Mouse (Mus musculus) limb, embryonic 11.5 days (tissue): ENCODE measurements around the gene Gimap4. TPM values are rescaled to one million over a fixed set of nuclear protein-coding genes. Genes with fewer than 3 reads are reported as not detected.

ENCODE experiments used
- ATAC-seq: fragments of 200-750 bp; cut with Nextera tagmentation; 2 replicates; pipeline ENCODE4 v1.8.0; 2017; ENCODE audit warnings: low read depth; ENCODE audit not compliant: insufficient number of reproducible peaks, low FRiP score, low TSS enrichment
- DNase-seq: peaks from one replicate; pipeline ENCODE4 v3.0.0-alpha.2; 2015; ENCODE audit warnings: low spot score
- H3K27ac ChIP-seq: fragments of 300-500 bp; sonication (generic); replicated peaks from 2 replicates; pipeline ENCODE4 v1.5.1; 2014; ENCODE audit warnings: low read depth, mild to moderate bottlenecking, low read length
- H3K27me3 ChIP-seq: fragments of 300-500 bp; sonication (generic); 2 replicates; pipeline ENCODE4 v1.6.1; 2014; ENCODE audit warnings: mild to moderate bottlenecking, low read length, mixed read lengths; ENCODE audit not compliant: control insufficient read depth, insufficient read depth
- H3K36me3 ChIP-seq: fragments of 300-500 bp; sonication (generic); 2 replicates; pipeline ENCODE4 v1.6.1; 2014; ENCODE audit warnings: mild to moderate bottlenecking, low read length, moderate library complexity, mixed read lengths; ENCODE audit not compliant: control insufficient read depth, insufficient read depth
- H3K4me1 ChIP-seq: fragments of 300-500 bp; sonication (generic); 2 replicates; pipeline ENCODE4 v1.6.1; 2014; ENCODE audit warnings: low read length, mixed read lengths; ENCODE audit not compliant: control insufficient read depth, insufficient read depth
- H3K4me2 ChIP-seq: fragments of 300-500 bp; sonication (generic); 2 replicates; pipeline ENCODE4 v1.6.1; 2014; ENCODE audit warnings: low read depth, mild to moderate bottlenecking, moderate library complexity; ENCODE audit not compliant: severe bottlenecking
- H3K4me3 ChIP-seq: fragments of 300-500 bp; sonication (generic); 2 replicates; pipeline ENCODE4 v1.5.1; 2014; ENCODE audit warnings: low read depth, low read length
- H3K9ac ChIP-seq: fragments of 300-500 bp; sonication (generic); 2 replicates; pipeline ENCODE4 v1.6.1; 2014; ENCODE audit warnings: mild to moderate bottlenecking, low read length
- H3K9me3 ChIP-seq: fragments of 300-500 bp; sonication (generic); 2 replicates; pipeline ENCODE4 v1.6.1; 2016; ENCODE audit warnings: low read length; ENCODE audit not compliant: control insufficient read depth
- WGBS: fragments of 180-500 bp; shearing (Covaris S2); extraction: QIAGEN DNeasy Blood & Tissue Kit; methylation state at CpG from one replicate; pipeline ENCODE4 v1.1.7; 2014; 5-methylcytosine and 5-hydroxymethylcytosine counted together
- polyA plus RNA-seq: library from polyadenylated mRNA; unstranded; fragments of >200 nt; fragmentation: Nextera tagmentation; extraction: Ambion mirVana; gene quantifications from 2 replicates; pipeline ENCODE4 v1.2.1, GENCODE M21; 2014

Gimap4 gene
- 10.8 and 12.3 TPM in 2 replicates for polyA plus RNA-seq

DNA sequence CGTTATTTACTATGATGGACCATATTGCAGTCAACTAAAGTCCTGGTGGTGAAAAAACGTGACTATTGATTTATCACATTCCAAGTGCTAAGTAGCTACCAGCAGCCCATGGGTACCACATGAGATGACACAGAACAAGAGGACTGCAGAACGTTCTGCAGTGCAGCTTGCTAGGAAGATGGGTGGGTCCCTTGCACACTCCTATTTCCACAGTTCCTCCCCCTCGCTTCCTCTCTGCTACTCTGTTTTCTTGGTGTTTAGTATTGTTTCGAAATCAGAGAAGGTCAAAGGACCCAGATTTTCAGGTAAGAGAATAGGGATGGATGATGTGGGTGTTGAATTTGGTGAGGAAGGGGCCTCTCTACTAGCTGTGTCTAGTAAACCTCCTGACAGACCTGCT, at the start of gene Gimap4:
Gene Gimap4, plus strand, starts transcription at position 231 of the 400 bp plus-strand sequence.
- no peaks in the 10 kb centered on the region for H3K4me1 ChIP-seq
- no peaks in the 10 kb centered on the region for H3K27me3 ChIP-seq
- no peak within 1 kb of the TSS for H3K27ac ChIP-seq
- 78% methylated on average over 5 of the region's 5 CpGs for WGBS
- H3K9me3 ChIP-seq, result no peaks in the 10 kb centered on the region
- DNase-seq (no peak), ATAC-seq (no peak)
- no peaks in the 10 kb centered on the region for H3K36me3 ChIP-seq
- H3K4me2 ChIP-seq, result no peak within 1 kb of the TSS
- no peak within 1 kb of the TSS for H3K9ac ChIP-seq
- H3K4me3 ChIP-seq, result no peak within 1 kb of the TSS

- Histone ChIP-seq H3K4me3 (no peak overlapping the region), H3K4me2 (no peak overlapping the region), H3K4me1 (no peaks in the 10 kb centered on the region), H3K27ac (no peak overlapping the region), H3K36me3 (no peaks in the 10 kb centered on the region), H3K9me3 (no peaks in the 10 kb centered on the region), H3K27me3 (peaks cover under 1% of the 10 kb centered on the region; the same call in 1 of the 2 replicates), H3K9ac (no peak overlapping the region)
- ATAC-seq, result no peak
- DNase-seq, result no peak
- 80% methylated on average over 2 of the region's 2 CpGs for WGBS
Observed at GRCm38 (mm10) chr6:48635105-48635504, 49.2 kb upstream of the Gimap4 start.

GRCm38 (mm10) chr6:48636515-48636914, 47.8 kb upstream of the Gimap4 start:
- WGBS, result 61% methylated on average over 6 of the region's 6 CpGs
- Histone ChIP-seq H3K4me2 (no peak overlapping the region), H3K4me3 (no peak overlapping the region), H3K9me3 (no peaks in the 10 kb centered on the region), H3K9ac (no peak overlapping the region), H3K4me1 (no peaks in the 10 kb centered on the region), H3K27me3 (no peaks in the 10 kb centered on the region), H3K36me3 (no peaks in the 10 kb centered on the region), H3K27ac (no peak overlapping the region)
- no peak for ATAC-seq
- no peak for DNase-seq

GRCm38 (mm10) chr6:48637811-48638500, 46.4 kb upstream of the Gimap4 start:
- H3K9me3 ChIP-seq, result no peaks in the 10 kb centered on the region
- H3K36me3 ChIP-seq, result no peaks in the 10 kb centered on the region
- DNase-seq (no peak), ATAC-seq (no peak)
- no peak overlapping the region for H3K9ac ChIP-seq
- H3K27me3 ChIP-seq, result no peaks in the 10 kb centered on the region
- no peak overlapping the region for H3K4me2 ChIP-seq
- H3K4me3 ChIP-seq, result no peak overlapping the region
- H3K4me1 ChIP-seq, result no peaks in the 10 kb centered on the region
- WGBS, result 68% methylated on average over 6 of the region's 6 CpGs
- H3K27ac ChIP-seq, result no peak overlapping the region

GRCm38 (mm10) chr6:48638553-48638952, 45.8 kb upstream of the Gimap4 start:
- no peaks in the 10 kb centered on the region for H3K4me1 ChIP-seq
- no peak overlapping the region for H3K4me3 ChIP-seq
- no peaks in the 10 kb centered on the region for H3K27me3 ChIP-seq
- ATAC-seq (no peak), DNase-seq (no peak)
- H3K4me2 ChIP-seq, result no peak overlapping the region
- no peak overlapping the region for H3K9ac ChIP-seq
- H3K27ac ChIP-seq, result no peak overlapping the region
- WGBS, result 81% methylated on average over 2 of the region's 2 CpGs
- H3K36me3 ChIP-seq, result no peaks in the 10 kb centered on the region
- H3K9me3 ChIP-seq, result no peaks in the 10 kb centered on the region

GRCm38 (mm10) chr6:48641391-48641790, 43.0 kb upstream of the Gimap4 start:
- no peak for DNase-seq

GRCm38 (mm10) chr6:48642764-48643292, 41.5 kb upstream of the Gimap4 start:
- ATAC-seq, result no peak
- H3K27ac ChIP-seq, result no peak overlapping the region
- H3K4me1 ChIP-seq, result no peaks in the 10 kb centered on the region
- H3K9me3 ChIP-seq, result no peaks in the 10 kb centered on the region
- no peaks in the 10 kb centered on the region for H3K27me3 ChIP-seq
- peak; percentile 37 for DNase-seq
- no peak overlapping the region for H3K4me3 ChIP-seq
- WGBS, result 22% methylated on average over 4 of the region's 4 CpGs
- H3K9ac ChIP-seq, result no peak overlapping the region
- H3K4me2 ChIP-seq, result no peak overlapping the region
- H3K36me3 ChIP-seq, result no peaks in the 10 kb centered on the region

More at GRCm38 (mm10) chr6:48641391-48641790, 43.0 kb upstream of the Gimap4 start:
- no peak overlapping the region for H3K27ac ChIP-seq
- H3K9ac ChIP-seq, result no peak overlapping the region
- 63% methylated on average over 6 of the region's 6 CpGs for WGBS
- H3K4me1 ChIP-seq, result no peaks in the 10 kb centered on the region
- no peaks in the 10 kb centered on the region for H3K9me3 ChIP-seq
- no peaks in the 10 kb centered on the region for H3K27me3 ChIP-seq
- no peak overlapping the region for H3K4me3 ChIP-seq
- no peak overlapping the region for H3K4me2 ChIP-seq
- no peaks in the 10 kb centered on the region for H3K36me3 ChIP-seq
- no peak for ATAC-seq

DNA sequence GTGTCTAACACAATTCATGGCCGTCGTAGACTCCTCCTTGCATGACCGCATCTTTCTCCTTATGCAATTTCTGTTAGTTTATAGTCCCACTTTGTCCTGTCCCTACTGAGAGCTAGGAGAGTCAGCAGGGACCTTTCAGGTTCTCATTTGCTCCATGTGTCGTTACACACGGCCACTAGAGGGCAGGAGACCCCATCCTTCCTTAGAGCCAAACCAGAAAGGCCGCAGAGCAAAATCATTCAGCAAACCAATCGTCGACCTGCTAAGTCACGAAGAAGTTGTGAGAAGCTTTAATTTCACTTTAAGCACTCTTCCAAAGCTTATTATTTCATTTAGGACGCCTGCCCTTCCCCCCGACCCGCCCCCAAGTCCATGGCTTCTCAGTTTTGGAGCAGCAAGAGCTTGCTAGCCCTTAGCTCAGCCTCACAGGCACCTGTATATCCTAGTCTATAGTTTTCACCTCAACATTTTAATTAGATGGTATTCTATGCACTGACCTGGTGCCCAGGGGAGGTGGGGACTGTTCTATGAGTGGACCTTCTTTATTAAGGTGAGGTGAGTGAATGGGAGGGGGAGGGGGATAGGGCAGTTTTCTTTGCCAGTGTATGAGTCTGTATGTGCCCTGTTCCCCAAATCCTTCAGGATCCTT, 38.6 kb upstream of the Gimap4 start:
- no peak overlapping the region for H3K4me3 ChIP-seq
- H3K27me3 ChIP-seq, result no peaks in the 10 kb centered on the region
- H3K4me1 ChIP-seq, result no peaks in the 10 kb centered on the region
- no peaks in the 10 kb centered on the region for H3K36me3 ChIP-seq
- H3K9me3 ChIP-seq, result no peaks in the 10 kb centered on the region
- ATAC-seq (no peak), DNase-seq (peak; percentile 78)
- no peak overlapping the region for H3K27ac ChIP-seq
- no peak overlapping the region for H3K4me2 ChIP-seq
- 17% methylated on average over 12 of the region's 12 CpGs for WGBS
- H3K9ac ChIP-seq, result no peak overlapping the region
